Mouse (Mus musculus): Measurements from ENCODE around the gene Arhgap25.

DNA sequence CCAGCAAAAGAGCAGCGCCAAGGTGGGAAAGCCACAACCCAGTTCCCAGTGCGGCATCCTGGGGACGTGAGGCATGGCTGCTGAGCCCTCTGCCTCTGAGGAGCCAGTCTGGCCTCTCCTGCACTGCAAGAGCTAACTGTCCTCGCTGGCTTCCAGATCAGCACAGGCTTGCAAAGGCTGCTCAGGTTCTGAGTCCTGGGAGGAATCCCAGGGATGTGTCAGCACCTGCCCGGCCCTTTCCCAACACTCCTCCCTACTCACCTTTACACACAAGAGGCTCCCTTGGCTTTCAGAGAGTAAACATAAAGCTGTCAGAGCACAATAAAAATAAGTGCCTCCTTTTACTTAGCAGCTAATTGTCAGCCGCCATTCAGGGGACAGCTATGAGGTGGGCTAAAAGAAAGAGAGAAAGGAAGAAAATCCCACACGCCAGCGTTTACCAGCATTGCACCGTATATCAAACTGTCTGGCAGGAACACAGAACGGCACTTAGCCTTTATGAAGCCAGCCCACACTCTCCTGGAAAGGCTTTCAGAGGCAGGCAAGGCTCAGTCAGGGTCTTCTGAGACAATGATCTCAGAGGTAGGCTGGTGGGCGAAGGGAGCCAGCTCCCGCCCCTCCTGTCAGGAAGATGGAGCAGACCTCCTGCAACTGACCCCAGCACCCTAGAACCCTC lies 49.7 kb downstream of the Arhgap25 start:
- no peak for TF ChIP-seq CTCF (IDR thresholded peaks at IDR 0.05; ENCODE audit: low read depth)
- no peak for TF ChIP-seq EP300 (optimal IDR thresholded peaks at IDR 0.05)

Measured in stomach, postnatal 0 days (tissue).